Mouse (Mus musculus) ES-E14 (cell line): ENCODE measurements around the gene Ctnna3. TPM values are rescaled to one million over a fixed set of nuclear protein-coding genes. Genes with fewer than 3 reads are reported as not detected.

Experiments used
- DNase-seq: peaks from one replicate; pipeline ENCODE4 v3.0.0-alpha.2; 2013; ENCODE audit warnings: low read depth, low spot score
- H3K27ac ChIP-seq: 2 replicates; pipeline ENCODE4 v1.5.1; 2012; ENCODE audit warnings: low read depth, mild to moderate bottlenecking, low read length, moderate library complexity, mixed read lengths; ENCODE audit not compliant: poor library complexity, insufficient read depth, severe bottlenecking
- H3K36me3 ChIP-seq: 2 replicates; pipeline ENCODE4 v1.6.1; 2012; ENCODE audit warnings: mild to moderate bottlenecking, low read length, moderate library complexity, mixed read lengths; ENCODE audit not compliant: control insufficient read depth, poor library complexity, insufficient read depth, severe bottlenecking
- H3K4me1 ChIP-seq, 2 experiments: fragments of 150-350 bp in 1 of 2; sonication (generic) in 1 of 2; 2 replicates each; pipeline ENCODE4 v1.6.1; 2012; ENCODE audit warnings: low read length in 2 of 2, mild to moderate bottlenecking in 1 of 2, mixed read lengths in 1 of 2; ENCODE audit not compliant: control insufficient read depth in 2 of 2, insufficient read depth in 2 of 2, poor library complexity in 1 of 2
- H3K4me3 ChIP-seq, 2 experiments: fragments of 150-350 bp in 1 of 2; sonication (generic) in 1 of 2; 2 replicates each; pipeline ENCODE4 v1.5.1; 2012; ENCODE audit warnings: low read length in 2 of 2, low read depth in 1 of 2, mild to moderate bottlenecking in 1 of 2, mixed read lengths in 1 of 2; ENCODE audit not compliant: insufficient read depth in 1 of 2, poor library complexity in 1 of 2, severe bottlenecking in 1 of 2
- H3K9ac ChIP-seq: 2 replicates; pipeline ENCODE4 v1.6.1; 2012; ENCODE audit warnings: low read depth, mild to moderate bottlenecking, low read length, mixed read lengths; ENCODE audit not compliant: poor library complexity, insufficient read depth, severe bottlenecking
- H3K9me3 ChIP-seq: fragments of 150-350 bp; sonication (generic); 2 replicates; pipeline ENCODE4 v1.6.1; 2012; ENCODE audit warnings: low read depth, mild to moderate bottlenecking, low read length; ENCODE audit not compliant: control insufficient read depth, insufficient read depth
- CHD2 ChIP-seq: IDR thresholded peaks from 2 replicates; pipeline ENCODE4 v1.6.1; 2014; ENCODE audit warnings: mild to moderate bottlenecking, low read depth, low read length, inconsistent platforms
- HCFC1 ChIP-seq: IDR thresholded peaks from 2 replicates; pipeline ENCODE4 v1.6.1; 2012; ENCODE audit warnings: low read length, inconsistent platforms, borderline replicate concordance; ENCODE audit not compliant: insufficient read depth
- MAFK ChIP-seq: IDR thresholded peaks from 2 replicates; pipeline ENCODE4 v1.6.1; 2014; ENCODE audit warnings: mild to moderate bottlenecking, low read depth, low read length, inconsistent platforms; ENCODE audit not compliant: insufficient read depth
- ZC3H11A ChIP-seq: IDR thresholded peaks from 2 replicates; pipeline ENCODE4 v1.6.1; 2012; ENCODE audit warnings: low read depth, mild to moderate bottlenecking, inconsistent platforms, low read length, borderline replicate concordance
- ZNF384 ChIP-seq: IDR thresholded peaks from 2 replicates; pipeline ENCODE4 v1.6.1; 2012; ENCODE audit warnings: low read depth, low read length, inconsistent platforms
- in situ Hi-C, 2 experiments: fragments of 600-800 bp; cut with MboI; formaldehyde crosslinking; loops; one replicate each; pipeline ENCODE4 v1.15.1; 2025; ENCODE audit warnings: low sequenced_read_pairs in 2 of 2, inconsistent platforms in 1 of 2; ENCODE audit not compliant: unreplicated experiment in 2 of 2
- total RNA-seq: library from RNA; depleted of rRNA; stranded (reverse); fragments of 300-350 nt; gene quantifications from 2 replicates; pipeline ENCODE4 v1.2.3, GENCODE M21; 2012

Gene Ctnna3
- total RNA-seq, 1 experiment: not detected

DNA sequence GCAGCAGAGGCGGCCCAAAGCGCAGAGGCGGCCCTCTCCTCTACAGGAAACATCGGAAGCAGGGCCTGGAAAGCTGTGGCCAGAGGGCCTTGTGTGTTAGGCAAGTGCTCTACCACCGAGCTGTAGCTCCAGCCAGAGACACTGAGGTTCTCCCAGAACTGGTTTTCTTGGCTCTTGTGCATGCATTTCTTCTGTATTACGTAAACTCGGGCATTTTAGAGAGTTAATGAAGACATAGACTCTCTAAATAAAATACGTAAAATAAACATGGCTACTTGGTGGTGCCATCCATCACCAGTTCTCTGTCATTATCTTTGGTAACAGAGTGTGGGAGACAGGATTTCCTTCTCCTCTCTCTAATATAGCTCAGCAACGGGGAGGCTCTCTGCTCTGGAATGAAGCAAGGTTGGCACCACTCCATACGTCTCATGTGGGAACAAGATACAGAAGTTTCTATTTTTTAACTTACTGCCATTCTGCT lies 46.3 kb downstream of the Ctnna3 start:
- no peaks in the 10 kb centered on the region for H3K4me1 ChIP-seq
- H3K27ac ChIP-seq: no peak overlapping the region
- TF ChIP-seq ZNF384: no peak
- TF ChIP-seq CHD2: no peak
- no peak for TF ChIP-seq MAFK
- TF ChIP-seq ZC3H11A: no peak
- TF ChIP-seq HCFC1: no peak
- H3K36me3 ChIP-seq: no peaks in the 10 kb centered on the region
- in situ Hi-C loops: no loop called here
- DNase-seq: no peak
- no peaks in the 10 kb centered on the region for H3K9me3 ChIP-seq
- no peak overlapping the region for H3K4me3 ChIP-seq
- H3K9ac ChIP-seq: no peak overlapping the region

DNA sequence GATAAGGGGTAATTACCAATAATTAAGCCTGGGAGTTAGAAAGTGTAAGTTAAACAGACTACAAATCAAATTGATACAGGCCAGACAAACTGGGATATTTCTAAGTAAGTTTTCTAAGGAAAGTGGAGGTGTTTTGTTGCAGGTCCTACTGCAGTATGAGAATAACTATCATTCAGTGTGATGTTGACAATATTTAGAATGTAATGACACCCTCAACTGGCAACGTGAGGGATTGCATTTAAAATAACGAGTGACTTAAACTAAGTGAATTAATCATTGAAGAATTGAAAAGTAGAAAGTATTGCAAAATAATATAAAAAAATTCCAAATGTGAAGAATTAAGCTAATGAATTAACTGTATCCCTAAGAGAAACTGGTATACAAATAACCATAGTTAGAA lies 49.0 kb downstream of the Ctnna3 start:
- no peak overlapping the region for H3K4me3 ChIP-seq
- H3K36me3 ChIP-seq: no peaks in the 10 kb centered on the region
- in situ Hi-C loops: no loop called here
- no peak overlapping the region for H3K9ac ChIP-seq
- H3K9me3 ChIP-seq: no peaks in the 10 kb centered on the region
- DNase-seq: no peak
- no peak for TF ChIP-seq HCFC1
- TF ChIP-seq CHD2: no peak
- TF ChIP-seq ZC3H11A: no peak
- no peak for TF ChIP-seq MAFK
- no peak for TF ChIP-seq ZNF384
- no peaks in the 10 kb centered on the region for H3K4me1 ChIP-seq
- no peak overlapping the region for H3K27ac ChIP-seq

DNA sequence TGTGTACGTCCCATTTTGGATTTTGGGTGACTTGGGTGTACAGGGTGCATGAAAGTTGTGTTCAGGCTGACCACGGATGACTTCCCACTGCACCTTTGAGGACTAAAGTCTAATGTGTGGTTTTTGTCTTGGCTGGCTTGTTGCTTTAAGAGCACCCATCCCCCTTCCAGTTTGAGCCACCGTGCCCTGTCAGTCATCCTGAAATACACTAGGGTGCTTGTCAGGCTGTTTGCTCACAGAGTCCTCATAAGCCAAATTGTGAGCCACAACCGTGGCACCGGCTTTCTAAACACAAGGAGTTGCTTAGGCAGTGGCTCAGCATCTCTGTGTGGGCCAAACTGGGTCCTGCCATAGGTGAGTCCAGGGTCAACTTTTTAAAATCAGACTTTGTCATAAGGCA lies 50.2 kb downstream of the Ctnna3 start:
- in situ Hi-C loops: no loop called here
- Histone ChIP-seq H3K9me3 (no peaks in the 10 kb centered on the region), H3K4me1 (no peaks in the 10 kb centered on the region), H3K9ac (no peak overlapping the region), H3K27ac (no peak overlapping the region), H3K36me3 (no peaks in the 10 kb centered on the region), H3K4me3 (no peak overlapping the region)
- no peak for DNase-seq
- TF ChIP-seq CHD2 (no peak), ZNF384 (no peak), HCFC1 (no peak)

DNA sequence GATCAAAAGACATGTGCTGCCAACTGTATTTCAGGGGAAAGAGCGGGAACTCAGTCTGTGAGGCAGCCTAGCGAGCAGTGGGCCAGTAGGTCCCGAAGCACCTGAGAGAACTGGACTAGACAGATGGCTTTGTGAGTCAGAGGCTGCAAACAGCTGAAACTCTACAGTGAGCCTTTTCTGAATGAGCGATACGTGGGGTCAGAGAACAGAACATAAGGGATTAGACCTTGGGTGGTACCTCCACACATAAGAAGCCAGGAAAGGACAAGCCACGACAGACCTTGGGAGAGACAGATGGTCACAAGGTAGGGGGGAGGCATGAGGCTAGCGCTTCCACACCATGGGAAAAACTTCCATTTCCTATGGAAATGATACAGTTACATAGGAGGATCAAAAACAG lies 58.4 kb downstream of the Ctnna3 start:
- H3K27ac ChIP-seq: no peak overlapping the region
- in situ Hi-C loops: no loop called here
- no peak overlapping the region for H3K4me3 ChIP-seq
- no peaks in the 10 kb centered on the region for H3K4me1 ChIP-seq
- no peaks in the 10 kb centered on the region for H3K9me3 ChIP-seq
- no peaks in the 10 kb centered on the region for H3K36me3 ChIP-seq
- TF ChIP-seq HCFC1: no peak
- no peak overlapping the region for H3K9ac ChIP-seq
- no peak for DNase-seq

DNA sequence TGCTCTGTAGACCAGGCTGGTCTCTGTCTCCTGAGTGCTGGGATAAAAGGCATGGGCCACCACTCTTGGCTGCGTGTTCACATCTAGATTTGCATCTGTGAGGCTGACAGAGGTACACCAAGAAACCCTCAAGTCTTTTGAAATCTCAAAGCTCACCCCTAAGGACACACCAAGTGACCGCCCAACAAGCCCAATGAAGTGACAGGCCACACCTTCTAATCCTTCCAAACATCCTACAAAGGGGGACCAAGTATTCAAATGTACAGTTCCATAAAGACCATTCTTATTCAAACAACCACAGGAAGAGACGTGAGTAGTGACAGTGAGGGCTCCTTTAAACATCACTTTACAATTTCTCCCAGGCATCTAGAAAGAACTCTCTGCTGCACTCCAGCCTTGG lies 94.1 kb downstream of the Ctnna3 start:
- H3K4me3 ChIP-seq: no peak overlapping the region
- no peaks in the 10 kb centered on the region for H3K9me3 ChIP-seq
- H3K27ac ChIP-seq: no peak overlapping the region
- no peaks in the 10 kb centered on the region for H3K4me1 ChIP-seq
- no peak overlapping the region for H3K9ac ChIP-seq
- H3K36me3 ChIP-seq: no peaks in the 10 kb centered on the region
- no peak for TF ChIP-seq MAFK
- TF ChIP-seq ZNF384: no peak
- TF ChIP-seq HCFC1: no peak
- no peak for TF ChIP-seq CHD2
- no peak for TF ChIP-seq ZC3H11A
- no peak for DNase-seq
- in situ Hi-C loops: no loop called here
